Mouse (Mus musculus): ENCODE data around the gene Elk4.

The Elk4 gene

GRCm38 (mm10) chr1:132007282-132007815 is at the start of gene Elk4:
Elk4 (plus strand) TSS chr1:132007607.
- DNase-seq, result peak; percentile 94 to 96

GRCm38 (mm10) chr1:131961004-131961403 is 46.4 kb upstream of the Elk4 start:
- DNase-seq, result no peak

- no peak for DNase-seq
These were observed 44.8 kb upstream of the Elk4 start, which contains the start of gene Slc45a3 for GRCm38 (mm10) chr1:131962606-131963084. Slc45a3 (plus strand) TSS chr1:131962967.

GRCm38 (mm10) chr1:131963085-131963951 is 44.1 kb upstream of the Elk4 start:
- peak; percentile 22 to 26 for DNase-seq

- no peak for DNase-seq
These were observed 43.3 kb upstream of the Elk4 start for GRCm38 (mm10) chr1:131964100-131964499.

GRCm38 (mm10) chr1:131964580-131964979 is 42.8 kb upstream of the Elk4 start:
- DNase-seq, result no peak

GRCm38 (mm10) chr1:131965818-131966217 is 41.6 kb upstream of the Elk4 start:
- no peak for DNase-seq

GRCm38 (mm10) chr1:131967336-131967735 is 40.1 kb upstream of the Elk4 start:
- no peak for DNase-seq

GRCm38 (mm10) chr1:131968556-131968955 is 38.9 kb upstream of the Elk4 start:
- DNase-seq, result no peak

- DNase-seq, result no peak
These were observed 38.4 kb upstream of the Elk4 start for GRCm38 (mm10) chr1:131968983-131969382.

- no peak for DNase-seq
These were observed 37.6 kb upstream of the Elk4 start for GRCm38 (mm10) chr1:131969825-131970224.

- no peak for DNase-seq
These were observed 37.1 kb upstream of the Elk4 start for GRCm38 (mm10) chr1:131970322-131970660.

GRCm38 (mm10) chr1:131970661-131971520 is 36.5 kb upstream of the Elk4 start:
- DNase-seq, result no peak

- no peak for DNase-seq
These were observed 35.5 kb upstream of the Elk4 start for GRCm38 (mm10) chr1:131971771-131972497.

- DNase-seq, result no peak
These were observed 34.7 kb upstream of the Elk4 start for GRCm38 (mm10) chr1:131972498-131973334.

GRCm38 (mm10) chr1:131973991-131974390 is 33.4 kb upstream of the Elk4 start:
- DNase-seq, result no peak

GRCm38 (mm10) chr1:131976886-131977285 is 30.5 kb upstream of the Elk4 start:
- DNase-seq, result no peak

- DNase-seq, result no peak
These were observed 26.9 kb upstream of the Elk4 start for GRCm38 (mm10) chr1:131980471-131980870.

GRCm38 (mm10) chr1:131981378-131982013 is 25.9 kb upstream of the Elk4 start:
- peak; percentile 76 to 77 for DNase-seq

- DNase-seq, result peak; percentile 88 to 90
These were observed 24.5 kb upstream of the Elk4 start for GRCm38 (mm10) chr1:131982907-131983306.

- DNase-seq, result no peak
These were observed 23.6 kb upstream of the Elk4 start for GRCm38 (mm10) chr1:131983806-131984205.

All from B cell, adult 2 months (primary cell).